Mouse (Mus musculus): ENCODE data around the gene Tmsb15l. TPM values are rescaled to one million over a fixed set of nuclear protein-coding genes. Genes with fewer than 3 reads are reported as not detected.
"Not testable (repeated sequence)": the region's sequence is repeated elsewhere in the genome, so short reads cannot be mapped to it uniquely, and the experiment has no call there.

Gene Tmsb15l
- 4.7 and 5.7 TPM in 2 replicates for polyA plus RNA-seq (2016; fragmentation: Nextera tagmentation; extraction: Ambion mirVana)

DNA sequence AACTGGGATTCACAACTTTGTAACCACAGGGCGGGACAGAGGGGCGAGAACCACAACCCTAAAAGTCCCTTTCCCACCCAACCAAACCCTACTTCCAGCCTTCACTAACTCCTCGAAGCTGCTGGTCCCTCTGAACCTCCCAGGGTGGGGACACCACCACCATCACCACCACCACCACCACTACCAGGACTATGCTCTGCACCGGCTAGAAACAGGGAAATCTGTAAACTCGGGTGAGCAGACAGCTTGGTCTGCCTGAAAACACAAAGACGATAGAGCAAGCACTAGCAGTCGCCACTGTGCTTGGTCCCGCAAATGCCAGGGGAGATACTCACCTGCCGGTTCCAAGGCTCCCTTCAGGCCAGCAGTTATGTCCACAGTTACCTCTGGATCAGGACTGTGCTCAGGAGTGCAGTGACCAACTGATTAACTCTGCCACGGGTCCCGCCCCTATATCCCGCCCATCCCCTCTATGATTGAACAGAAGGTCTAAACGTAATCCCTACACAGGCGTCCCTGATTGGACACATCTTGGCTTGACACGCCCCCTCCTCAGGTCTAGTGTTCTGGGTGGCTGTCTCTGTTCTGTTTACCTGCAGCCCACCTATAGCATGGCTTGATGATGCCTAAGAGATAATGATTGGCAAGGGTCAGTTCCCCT is at the start of gene Tmsb15l, which contains the start of gene Tmsb15b1:
Gene Tmsb15l, minus strand, starts transcription at position 446 of the 661 bp plus-strand sequence.
Gene Tmsb15b1, minus strand, starts transcription at position 451 of the 661 bp plus-strand sequence.
- Histone ChIP-seq H3K9me3 (no peaks in the 10 kb centered on the region), H3K27ac (replicated peaks) (no peak within 1 kb of the TSS), H3K4me3 (peak within 1 kb of the TSS; percentile 58), H3K4me1 (no peaks in the 10 kb centered on the region), H3K27me3 (replicated peaks; ENCODE audit: low read depth, poor library complexity, severe bottlenecking) (no peaks in the 10 kb centered on the region), H3K36me3 (replicated peaks) (no peaks in the 10 kb centered on the region)
- DNase-seq (ENCODE audit: low spot score) = peak; percentile 81
- WGBS = 21% methylated on average over 15 of the region's 15 CpGs

DNA sequence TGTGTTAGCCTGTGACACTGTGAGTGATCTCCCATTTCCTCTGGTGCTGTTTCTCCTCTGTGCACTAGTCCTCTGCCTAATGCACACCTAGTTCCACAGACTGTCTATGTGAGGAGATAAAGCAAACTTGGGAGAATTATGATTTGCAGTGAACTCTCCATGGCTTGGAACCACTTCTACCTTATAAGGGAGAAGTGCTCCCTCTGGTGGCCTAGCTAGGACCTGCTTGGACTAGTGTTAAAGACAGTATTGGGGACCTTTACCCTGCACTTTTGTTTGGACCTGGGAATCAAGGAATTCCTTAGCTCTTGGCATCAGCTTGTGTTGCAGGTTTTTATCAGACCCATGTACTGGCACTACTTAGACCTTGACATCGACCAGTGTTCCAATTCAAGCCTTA is 42.6 kb upstream of the Tmsb15l start:
- Histone ChIP-seq H3K36me3 (replicated peaks) (no peaks in the 10 kb centered on the region; the same call in 1 of the 2 replicates), H3K27ac (replicated peaks) (no peak overlapping the region), H3K4me3 (no peak overlapping the region), H3K27me3 (replicated peaks; ENCODE audit: low read depth, poor library complexity, severe bottlenecking) (peaks cover 4% of the 10 kb centered on the region; the same call in 1 of the 2 replicates), H3K9me3 (no peaks in the 10 kb centered on the region), H3K4me1 (no peaks in the 10 kb centered on the region)
- WGBS = 14% methylated on average over 1 of the region's 1 CpGs
- DNase-seq (ENCODE audit: low spot score) = peak; percentile 50

DNA sequence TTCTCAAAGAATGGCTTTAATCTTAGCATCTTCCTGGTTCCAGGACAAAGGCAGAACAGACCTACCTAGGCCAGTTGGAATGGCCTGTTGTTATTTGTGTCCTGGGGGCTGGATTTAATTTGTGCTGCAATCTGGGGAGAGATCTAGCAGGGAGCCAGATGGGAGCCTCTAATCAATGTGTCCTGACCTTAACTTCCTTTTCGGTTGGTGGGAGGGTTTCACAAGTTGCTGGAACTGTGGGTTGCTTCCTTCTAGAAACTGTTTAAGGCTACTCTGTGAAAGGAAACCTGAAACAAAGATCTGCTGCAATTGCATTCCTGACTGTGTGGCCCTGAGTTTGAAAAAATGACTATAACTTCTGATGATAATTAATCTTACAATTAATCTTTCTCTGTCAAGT is 41.0 kb upstream of the Tmsb15l start:
- 33% methylated on average over 1 of the region's 1 CpGs for WGBS
- H3K9me3 ChIP-seq = no peaks in the 10 kb centered on the region
- no peak overlapping the region for H3K4me3 ChIP-seq
- no peaks in the 10 kb centered on the region for H3K4me1 ChIP-seq
- H3K27me3 ChIP-seq (replicated peaks; ENCODE audit: low read depth, poor library complexity, severe bottlenecking) = peaks cover 4% of the 10 kb centered on the region; the same call in 1 of the 2 replicates
- H3K27ac ChIP-seq (replicated peaks) = no peak overlapping the region
- no peaks in the 10 kb centered on the region; the same call in 1 of the 2 replicates for H3K36me3 ChIP-seq (replicated peaks)
- peak; percentile 25 for DNase-seq (ENCODE audit: low spot score)

DNA sequence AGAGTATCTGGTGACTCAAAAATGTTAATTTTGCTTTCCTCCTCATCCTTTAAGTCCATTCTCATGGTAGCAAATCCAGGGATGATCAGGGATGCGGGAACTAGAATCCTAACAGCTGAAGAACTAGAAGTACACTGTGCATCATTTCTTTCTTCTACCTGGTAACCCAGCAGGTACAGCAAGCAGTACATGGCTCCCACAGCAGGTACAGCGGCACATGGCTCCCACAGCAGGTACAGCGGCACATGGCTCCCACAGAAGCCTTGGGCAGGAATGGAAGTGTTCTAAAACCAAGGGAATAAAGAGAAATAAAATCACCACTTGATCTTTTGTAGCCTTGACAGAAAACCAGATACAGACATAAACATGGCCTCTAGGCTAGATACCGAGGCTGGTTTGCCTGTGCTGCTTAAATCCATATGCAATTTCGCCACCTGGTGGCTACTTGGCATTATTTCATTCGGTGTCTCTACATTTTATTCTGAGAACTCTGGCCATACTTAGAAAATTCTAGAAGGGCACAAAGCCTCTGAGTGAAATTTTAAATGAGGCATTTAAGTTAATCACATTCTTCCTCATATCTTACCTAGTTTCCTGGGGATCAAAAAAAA is 38.5 kb upstream of the Tmsb15l start:
- WGBS = 58% methylated on average over 6 of the region's 6 CpGs
- Histone ChIP-seq H3K27ac (replicated peaks) (no peak overlapping the region), H3K27me3 (replicated peaks; ENCODE audit: low read depth, poor library complexity, severe bottlenecking) (no peaks in the 10 kb centered on the region), H3K4me3 (no peak overlapping the region), H3K4me1 (no peaks in the 10 kb centered on the region), H3K36me3 (replicated peaks) (peaks cover 15% of the 10 kb centered on the region), H3K9me3 (no peaks in the 10 kb centered on the region)
- DNase-seq (ENCODE audit: low spot score) = peak; percentile 42

DNA sequence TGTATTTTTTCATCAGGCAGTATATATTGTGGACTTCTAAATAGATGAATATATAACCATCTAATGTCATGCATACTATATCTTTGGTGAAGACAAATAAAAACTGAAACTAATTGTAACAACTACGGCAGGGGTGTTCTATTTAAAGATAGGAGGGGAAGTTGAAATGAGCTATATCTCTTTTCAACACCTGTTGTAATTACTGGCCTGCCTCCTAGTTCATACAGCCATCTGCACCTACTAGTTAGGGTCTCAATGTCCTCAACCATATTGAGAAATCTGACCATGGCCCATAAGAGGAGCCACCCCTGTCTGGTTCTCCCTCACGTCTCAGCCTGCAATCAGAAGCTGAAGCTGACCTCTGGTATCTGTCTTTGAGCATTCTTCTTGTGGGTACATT is 19.6 kb upstream of the Tmsb15l start:
- Histone ChIP-seq H3K27me3 (replicated peaks; ENCODE audit: low read depth, poor library complexity, severe bottlenecking) (peaks cover 60% of the 10 kb centered on the region), H3K36me3 (replicated peaks) (peaks cover under 1% of the 10 kb centered on the region), H3K9me3 (no peaks in the 10 kb centered on the region), H3K4me3 (no peak overlapping the region), H3K4me1 (peaks cover 14% of the 10 kb centered on the region), H3K27ac (replicated peaks) (no peak overlapping the region)
- WGBS = 83% methylated on average over 2 of the region's 2 CpGs
- DNase-seq (ENCODE audit: low spot score) = no peak

DNA sequence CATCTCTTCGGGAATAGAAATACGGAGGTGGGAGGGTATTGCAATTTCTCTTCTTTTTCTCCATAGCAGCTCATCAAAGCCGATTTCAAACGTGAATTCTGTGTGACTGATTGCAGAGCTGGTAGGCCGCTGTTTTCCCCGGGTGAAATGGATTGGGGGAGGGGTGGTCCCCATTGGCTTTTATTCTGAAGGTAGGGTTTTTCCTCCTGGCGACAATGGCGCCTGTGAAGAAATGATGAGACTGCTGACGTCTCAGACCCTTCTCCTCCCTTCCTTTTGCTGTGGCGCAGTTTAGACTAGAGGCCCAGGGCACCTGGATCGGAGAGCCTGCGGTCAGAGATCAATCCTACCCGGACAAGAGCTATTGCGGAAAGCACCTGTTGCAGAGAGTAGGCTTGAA is 17.0 kb upstream of the Tmsb15l start:
- Histone ChIP-seq H3K4me3 (peak overlapping the region; percentile 57), H3K27ac (replicated peaks) (peak overlapping the region; percentile 74; the same call in 1 of the 2 replicates), H3K36me3 (replicated peaks) (no peaks in the 10 kb centered on the region), H3K9me3 (no peaks in the 10 kb centered on the region), H3K4me1 (peaks cover 14% of the 10 kb centered on the region), H3K27me3 (replicated peaks; ENCODE audit: low read depth, poor library complexity, severe bottlenecking) (peaks cover 72% of the 10 kb centered on the region)
- 28% methylated on average over 14 of the region's 14 CpGs for WGBS
- DNase-seq (ENCODE audit: low spot score) = peak; percentile 16

DNA sequence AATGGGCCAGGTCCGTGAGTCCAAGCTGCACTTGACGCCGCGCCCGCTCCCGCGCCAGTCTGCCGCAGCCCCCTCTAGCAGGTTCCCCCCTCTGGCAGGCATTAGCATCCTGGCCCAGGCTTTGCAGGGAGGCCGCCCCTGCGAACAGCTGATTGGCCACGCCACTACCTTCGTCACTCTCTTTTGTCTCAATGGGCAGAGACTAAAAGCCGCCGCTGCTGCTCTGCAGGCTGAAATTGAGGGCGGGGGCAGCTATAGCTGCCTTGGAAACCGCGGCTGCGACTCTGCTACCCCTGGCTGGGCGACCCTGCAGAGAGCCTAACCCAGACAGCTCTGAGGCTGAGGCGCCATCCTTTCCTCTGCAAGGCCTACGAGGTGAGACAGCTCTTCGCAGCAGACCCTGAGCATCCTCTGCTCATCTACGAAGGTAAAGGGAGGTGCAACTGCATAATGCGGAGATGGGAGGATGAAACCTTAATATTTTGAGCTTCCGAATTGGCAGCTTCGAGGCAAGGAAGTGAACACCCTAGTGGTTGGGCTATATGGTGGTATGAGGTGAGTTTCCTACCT is 16.4 kb upstream of the Tmsb15l start, which contains the start of gene Zcchc18:
Gene Zcchc18, plus strand, starts transcription at position 178 of the 570 bp plus-strand sequence.
- H3K4me1 ChIP-seq = peaks cover 14% of the 10 kb centered on the region
- 20% methylated on average over 26 of the region's 26 CpGs for WGBS
- H3K27me3 ChIP-seq (replicated peaks; ENCODE audit: low read depth, poor library complexity, severe bottlenecking) = peaks cover 73% of the 10 kb centered on the region
- peak; percentile 89 for DNase-seq (ENCODE audit: low spot score)
- H3K9me3 ChIP-seq = no peaks in the 10 kb centered on the region
- H3K27ac ChIP-seq (replicated peaks) = peak within 1 kb of the TSS; percentile 74
- H3K36me3 ChIP-seq (replicated peaks) = no peaks in the 10 kb centered on the region
- peak within 1 kb of the TSS; percentile 57 for H3K4me3 ChIP-seq

DNA sequence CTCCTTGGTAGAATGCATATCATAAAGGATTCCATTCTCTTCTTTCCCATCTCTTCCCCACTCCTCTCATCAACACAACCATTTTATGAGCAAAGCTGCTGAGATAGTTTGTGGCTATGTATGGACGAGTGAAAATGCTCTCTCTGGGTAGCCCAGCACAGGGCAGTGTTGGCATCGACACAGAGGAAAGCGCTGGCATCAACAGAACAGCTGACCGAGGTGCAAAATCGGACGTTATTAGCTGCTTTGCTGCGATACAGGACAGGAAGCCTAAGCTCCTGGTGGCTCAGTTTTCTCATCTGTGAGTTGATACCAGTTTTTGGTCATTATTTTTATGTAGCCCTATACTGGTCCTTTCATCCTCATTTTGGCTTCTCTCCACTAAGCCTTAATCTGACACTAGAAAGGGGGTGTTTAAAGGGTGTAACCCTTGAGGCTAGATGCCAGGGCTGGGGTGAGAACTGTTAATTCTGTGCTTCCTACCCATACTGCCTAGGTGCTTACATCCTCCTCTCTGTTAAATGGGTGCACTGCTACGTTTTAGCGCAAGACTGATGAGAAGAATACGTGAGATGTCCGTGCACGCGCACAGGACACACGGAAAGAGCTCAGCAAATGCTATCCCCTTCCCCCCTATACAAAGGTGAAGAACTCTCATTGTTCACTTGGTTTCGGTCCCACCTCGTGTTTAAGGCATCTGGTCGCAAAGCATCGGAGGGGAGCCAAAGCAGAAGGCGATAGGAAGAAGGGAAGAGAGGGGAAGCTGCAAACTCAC is 15.7 kb upstream of the Tmsb15l start:
- Histone ChIP-seq H3K4me3 (peak overlapping the region; percentile 57), H3K9me3 (no peaks in the 10 kb centered on the region), H3K36me3 (replicated peaks) (no peaks in the 10 kb centered on the region), H3K27me3 (replicated peaks; ENCODE audit: low read depth, poor library complexity, severe bottlenecking) (peaks cover 78% of the 10 kb centered on the region), H3K4me1 (peaks cover 14% of the 10 kb centered on the region), H3K27ac (replicated peaks) (peak overlapping the region; percentile 74)
- DNase-seq (ENCODE audit: low spot score) = no peak
- 19% methylated on average over 19 of the region's 19 CpGs for WGBS

DNA sequence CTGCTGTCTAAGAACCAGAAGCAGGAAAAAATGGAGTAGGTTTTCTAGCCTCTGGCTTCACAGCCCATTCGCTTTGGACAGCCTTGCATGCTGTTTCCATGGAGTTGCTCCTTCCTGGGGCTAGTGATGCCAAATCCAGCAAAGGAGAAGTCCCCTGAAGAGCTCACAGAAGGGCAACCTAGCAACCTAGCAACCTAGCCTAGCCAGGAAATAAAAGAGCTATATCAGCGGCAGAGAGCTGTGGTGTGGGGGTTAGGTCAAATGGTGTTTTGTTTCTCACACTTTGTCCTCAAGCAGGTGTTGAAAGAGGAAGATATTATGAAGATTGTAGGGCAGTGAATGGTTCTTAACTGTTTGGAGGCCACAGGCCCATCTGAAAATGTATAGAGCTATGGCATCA is 14.6 kb upstream of the Tmsb15l start:
- WGBS = 61% methylated on average over 2 of the region's 2 CpGs
- H3K4me1 ChIP-seq = peaks cover 14% of the 10 kb centered on the region
- H3K27me3 ChIP-seq (replicated peaks; ENCODE audit: low read depth, poor library complexity, severe bottlenecking) = peaks cover 68% of the 10 kb centered on the region
- no peaks in the 10 kb centered on the region for H3K36me3 ChIP-seq (replicated peaks)
- no peaks in the 10 kb centered on the region for H3K9me3 ChIP-seq
- no peak overlapping the region for H3K4me3 ChIP-seq
- H3K27ac ChIP-seq (replicated peaks) = no peak overlapping the region
- DNase-seq (ENCODE audit: low spot score) = no peak

DNA sequence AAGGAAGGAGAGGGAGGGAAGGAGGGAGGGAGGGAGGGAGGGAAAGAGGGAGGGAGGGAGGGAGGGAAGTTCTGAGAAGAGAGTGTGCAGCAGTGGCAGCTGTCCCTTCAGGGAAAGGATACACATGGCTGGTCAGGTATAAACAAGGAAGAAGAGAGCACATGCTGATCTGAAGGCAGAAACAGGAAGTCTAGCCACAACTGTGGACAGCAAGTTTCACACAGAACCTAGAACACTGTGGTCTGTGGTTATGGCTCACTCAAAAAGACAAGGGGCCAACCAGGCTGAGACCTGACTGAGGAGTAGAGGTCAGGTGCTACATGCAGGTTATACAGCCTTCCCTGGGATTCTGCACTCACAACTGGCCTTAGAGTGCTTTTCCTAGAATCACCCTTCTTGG is 9.4 kb upstream of the Tmsb15l start:
- Histone ChIP-seq H3K27ac (replicated peaks) (no peak overlapping the region), H3K4me3 (no peak overlapping the region)

DNA sequence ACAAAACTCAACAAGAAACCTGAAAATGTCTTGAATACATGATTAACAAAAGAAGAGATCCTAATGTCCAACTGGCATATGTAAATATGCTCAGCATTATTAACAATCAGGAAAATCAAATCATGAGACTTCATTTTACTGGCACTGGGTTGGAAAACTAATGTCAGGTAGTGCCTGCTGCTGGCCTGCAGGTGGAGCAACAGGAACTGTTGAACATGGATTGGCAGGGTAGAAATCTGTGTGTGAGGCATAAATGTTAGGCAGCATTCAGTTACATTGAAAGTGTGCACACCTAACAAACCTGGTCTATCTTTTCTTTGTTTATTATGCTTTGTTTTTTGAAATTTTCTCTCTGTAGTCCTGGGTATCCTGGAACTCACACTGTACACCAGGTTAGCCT is 1.9 kb upstream of the Tmsb15l start:
- DNase-seq (ENCODE audit: low spot score) = no peak
- H3K4me3 ChIP-seq = no peak overlapping the region
- H3K9me3 ChIP-seq = no peaks in the 10 kb centered on the region
- H3K27me3 ChIP-seq (replicated peaks; ENCODE audit: low read depth, poor library complexity, severe bottlenecking) = no peaks in the 10 kb centered on the region
- no peak overlapping the region for H3K27ac ChIP-seq (replicated peaks)
- no peaks in the 10 kb centered on the region for H3K36me3 ChIP-seq (replicated peaks)
- no peaks in the 10 kb centered on the region for H3K4me1 ChIP-seq

More for the DNA sequence above, 9.4 kb upstream of the Tmsb15l start:
- Histone ChIP-seq H3K9me3 (no peaks in the 10 kb centered on the region), H3K36me3 (replicated peaks) (no peaks in the 10 kb centered on the region), H3K27me3 (replicated peaks; ENCODE audit: low read depth, poor library complexity, severe bottlenecking) (peaks cover 16% of the 10 kb centered on the region), H3K4me1 (no peaks in the 10 kb centered on the region)
- no peak for DNase-seq (ENCODE audit: low spot score)

DNA sequence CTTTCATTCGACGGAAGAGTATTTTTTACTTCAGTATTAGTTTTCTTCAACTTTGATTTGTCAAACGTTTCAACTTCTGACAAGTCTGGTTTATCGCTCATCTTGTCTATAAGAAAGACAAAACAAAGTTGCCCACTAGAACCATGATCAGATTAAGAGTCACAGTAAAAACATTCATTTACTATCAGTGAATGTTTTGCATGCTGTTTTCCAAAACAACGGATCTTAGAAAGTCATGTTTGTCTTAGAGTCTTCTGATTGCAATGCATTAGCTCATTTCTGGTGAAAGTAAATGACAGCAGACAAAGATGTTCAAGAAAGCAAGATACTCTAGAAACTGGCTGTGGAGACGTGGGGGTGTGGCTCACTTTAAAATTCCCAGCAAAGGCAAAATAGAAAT is 1.3 kb downstream of the Tmsb15l start, which contains the start of gene Tmsb15b2:
Gene Tmsb15b2, minus strand, starts transcription at position 101 of the 400 bp plus-strand sequence.
- peak within 1 kb of the TSS; percentile 58 for H3K4me3 ChIP-seq
- H3K27me3 ChIP-seq (replicated peaks; ENCODE audit: low read depth, poor library complexity, severe bottlenecking); H3K4me1 ChIP-seq; H3K36me3 ChIP-seq (replicated peaks); DNase-seq (ENCODE audit: low spot score); H3K27ac ChIP-seq (replicated peaks); H3K9me3 ChIP-seq: not testable (repeated sequence)
- whole genome bisulfite sequencing = 88% methylated on average over 6 of the region's 6 CpGs

Data from embryonic facial prominence, embryonic 10.5 days (tissue).